Mouse (Mus musculus): ENCODE measurements around the gene Oprm1. TPM values are rescaled to one million over a fixed set of nuclear protein-coding genes. Genes with fewer than 3 reads are reported as not detected.

Gene Oprm1
- total RNA-seq, 2 experiments from 2014 or later, result 7.6 to 8.1 TPM

DNA sequence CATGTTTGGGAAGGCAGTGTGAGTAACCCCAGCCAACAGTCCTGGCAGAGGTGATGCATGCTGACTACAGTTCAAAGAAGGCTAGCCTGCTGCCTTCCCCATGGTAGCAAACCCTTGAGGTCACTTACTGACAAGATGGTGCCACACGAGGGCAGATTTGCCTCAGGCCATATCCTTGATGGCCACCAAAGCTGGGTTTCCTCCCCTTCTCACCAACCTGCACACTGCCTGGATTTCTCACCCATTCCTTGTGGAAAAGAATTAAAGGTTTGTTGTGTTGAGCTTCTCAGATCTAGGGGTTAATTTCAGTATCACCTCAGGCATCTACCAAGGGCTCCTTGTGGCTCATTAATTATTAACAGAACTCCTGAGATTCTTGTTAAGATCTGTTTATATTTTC, 256.9 kb downstream of the Oprm1 start:
- intact Hi-C loops (cut with DNase I), result no loop called here
- DNase-seq (ENCODE audit: low spot score in 2 of 2), result no peak

DNA sequence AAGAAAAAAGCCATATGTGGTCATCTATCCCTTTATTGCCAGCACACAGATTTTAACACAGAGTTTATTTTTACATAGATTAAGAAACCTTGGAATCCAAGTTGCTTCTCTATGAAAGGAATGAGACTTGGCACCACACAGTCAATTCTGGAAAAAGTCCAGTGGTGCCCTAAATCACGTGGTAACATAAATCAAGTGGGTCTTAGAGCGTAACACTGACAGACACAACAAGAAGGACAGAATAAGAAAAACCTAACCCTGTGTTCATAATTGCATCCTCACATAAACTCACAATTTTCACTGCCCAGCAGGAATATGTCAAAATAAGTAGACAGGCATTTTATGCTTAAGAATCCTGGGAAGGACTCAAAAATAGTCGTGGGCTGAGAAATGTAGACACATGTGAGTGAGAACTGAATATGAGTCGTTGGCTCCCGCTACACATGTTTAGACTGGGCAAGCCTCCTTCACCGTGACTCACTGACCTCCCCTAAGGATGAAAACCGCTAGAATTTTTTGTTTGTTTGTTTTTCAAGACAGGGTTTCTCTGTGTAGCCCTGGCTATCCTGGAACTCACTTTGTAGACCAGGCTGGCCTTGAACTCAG, 261.6 kb downstream of the Oprm1 start:
- intact Hi-C loops (cut with DNase I), result no loop called here
- peak in 1 of 2 experiments; percentile 13 for DNase-seq (ENCODE audit: low spot score in 2 of 2)

DNA sequence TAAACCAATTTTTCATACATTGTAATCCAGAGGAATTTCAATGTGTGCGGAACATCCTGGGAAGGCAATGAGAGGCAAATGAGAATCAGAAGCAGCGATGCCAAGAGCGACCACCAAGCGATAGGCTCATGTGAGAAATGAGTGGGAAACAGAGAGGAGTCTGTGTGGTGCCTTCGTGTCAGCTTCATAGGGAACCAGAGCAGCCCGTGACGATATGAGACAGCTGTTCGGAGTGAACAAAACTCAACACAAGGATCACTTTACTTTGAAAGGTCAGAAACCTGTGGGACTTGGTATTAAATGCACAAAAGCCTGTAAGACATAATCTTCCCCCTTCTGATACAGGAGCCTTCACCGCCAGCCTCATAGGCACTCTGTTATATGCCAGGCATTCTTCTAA, 262.2 kb downstream of the Oprm1 start:
- DNase-seq (ENCODE audit: low spot score in 2 of 2), result no peak
- intact Hi-C loops (cut with DNase I), result no loop called here

DNA sequence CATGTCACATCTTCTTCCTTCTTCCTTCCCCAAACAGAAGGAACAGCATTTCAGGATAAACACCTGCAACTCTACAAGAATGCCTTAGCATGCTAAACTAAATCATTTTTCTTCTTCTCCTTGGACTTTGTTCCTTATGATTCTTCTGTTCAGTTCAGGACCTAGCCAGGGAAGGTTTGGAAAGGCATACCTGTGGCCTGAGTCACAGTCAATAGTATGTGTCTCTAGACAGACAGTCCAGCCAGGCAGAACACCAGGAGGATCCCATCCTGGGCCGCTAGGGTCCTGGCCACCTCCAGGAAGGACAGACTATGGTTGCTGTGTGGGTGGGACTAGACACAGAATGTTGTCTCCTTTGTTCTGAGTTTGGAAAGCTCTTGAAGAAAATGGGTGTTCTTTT, 266.7 kb downstream of the Oprm1 start:
- no peak for DNase-seq (ENCODE audit: low spot score in 2 of 2)
- intact Hi-C loops (cut with DNase I), result no loop called here

DNA sequence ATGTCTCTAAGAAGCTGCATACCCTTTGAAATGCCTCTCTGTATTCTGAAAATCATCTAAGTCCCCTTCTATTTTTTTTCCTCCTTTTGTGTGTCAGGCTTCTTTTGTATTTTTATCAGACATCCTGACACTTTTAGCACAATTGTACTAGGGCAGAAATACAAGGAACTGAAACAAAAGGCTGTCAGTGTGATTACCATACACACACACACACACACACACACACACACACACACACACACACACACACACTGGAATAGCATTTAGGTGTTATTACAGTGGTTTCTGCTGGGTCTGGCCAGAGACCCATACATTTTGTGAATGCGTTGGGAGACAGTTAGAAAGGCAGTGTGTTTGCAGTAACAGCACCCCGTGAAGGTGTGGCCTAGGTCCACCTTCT, 275.2 kb downstream of the Oprm1 start:
- DNase-seq (ENCODE audit: low spot score in 2 of 2), result no peak
- intact Hi-C loops (cut with DNase I), result no loop called here

DNA sequence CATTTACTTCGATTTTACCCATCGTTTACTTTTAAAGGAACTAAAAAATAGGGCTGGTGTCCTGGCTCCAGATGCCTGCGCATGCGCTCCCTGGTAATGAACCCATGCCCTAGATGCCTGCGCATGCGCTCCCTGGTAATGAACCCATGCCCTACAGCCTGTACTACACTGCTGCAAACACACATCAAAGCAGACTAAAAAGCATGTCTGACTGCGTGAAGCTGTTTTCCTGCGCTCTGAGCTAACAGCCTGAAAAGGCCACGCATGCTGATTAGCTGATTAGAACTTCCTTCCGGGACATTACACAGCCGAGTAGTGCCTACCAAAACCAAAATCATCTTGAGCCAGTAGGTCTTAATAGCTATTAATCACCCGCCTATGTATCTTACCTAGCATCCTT, 277.2 kb downstream of the Oprm1 start:
- intact Hi-C loops (cut with DNase I), result no loop called here

DNA sequence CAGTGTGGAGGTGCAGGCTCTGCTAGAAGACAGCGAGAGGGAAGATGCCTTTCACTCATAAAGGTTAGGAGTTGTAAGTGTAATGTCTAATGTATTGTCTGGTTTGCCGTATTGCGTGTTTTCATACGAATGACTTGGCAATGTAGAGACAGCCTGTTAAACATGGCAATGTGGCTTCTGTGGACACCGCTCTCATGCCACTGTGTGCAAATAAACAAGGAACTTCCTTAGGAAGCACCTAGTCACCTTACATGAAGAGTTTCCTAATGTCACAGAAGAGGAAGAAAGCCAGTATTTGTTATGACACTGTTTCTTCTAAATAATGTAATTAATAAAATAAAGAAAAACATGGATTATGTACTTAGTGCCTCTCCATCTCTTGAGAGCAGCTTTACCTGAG, 278.9 kb downstream of the Oprm1 start:
- DNase-seq (ENCODE audit: low spot score in 2 of 2), result no peak
- intact Hi-C loops (cut with DNase I), result no loop called here

More for the DNA sequence above, 277.2 kb downstream of the Oprm1 start:
- no peak for DNase-seq (ENCODE audit: low spot score in 2 of 2)

DNA sequence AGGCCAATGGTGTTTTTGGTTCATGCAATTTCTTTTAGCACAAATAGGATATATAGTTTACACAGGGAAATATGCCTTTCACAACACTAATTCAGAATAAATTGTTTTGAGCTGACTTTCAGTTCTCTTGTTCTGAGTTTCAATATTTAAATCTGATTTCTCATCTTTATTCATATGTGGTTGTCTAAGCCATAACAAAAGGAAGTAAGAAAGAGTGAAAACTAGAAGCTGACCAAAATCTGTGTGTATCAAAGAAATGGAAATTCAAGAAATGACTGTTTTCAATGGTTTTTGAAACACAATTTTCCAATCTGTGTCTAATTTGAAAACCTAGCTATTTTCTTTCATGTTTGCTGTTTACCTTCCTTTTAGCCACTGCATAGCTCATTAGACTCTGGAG, 282.7 kb downstream of the Oprm1 start:
- no peak for DNase-seq (ENCODE audit: low spot score in 2 of 2)
- intact Hi-C loops (cut with DNase I), result no loop called here

DNA sequence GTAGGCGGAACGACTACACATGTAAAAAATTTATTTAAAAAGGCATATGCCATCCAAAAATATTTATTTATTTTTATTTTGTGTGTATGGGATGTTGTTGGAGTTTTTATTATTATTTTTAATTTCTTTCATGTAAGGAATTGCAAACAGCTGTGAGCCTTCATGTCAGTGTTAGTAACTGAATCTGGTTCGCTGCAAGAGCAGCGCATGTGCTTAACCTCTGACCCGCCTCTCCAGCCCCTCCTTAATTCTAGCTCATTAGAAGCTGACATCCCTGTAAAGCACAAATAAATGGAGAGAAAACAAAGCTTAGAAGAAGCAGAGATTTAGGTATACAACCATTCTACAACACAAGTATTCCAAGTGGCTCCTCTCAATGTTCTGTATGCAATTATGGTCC, 285.6 kb downstream of the Oprm1 start:
- no peak for DNase-seq (ENCODE audit: low spot score in 2 of 2)
- intact Hi-C loops (cut with DNase I), result no loop called here

DNA sequence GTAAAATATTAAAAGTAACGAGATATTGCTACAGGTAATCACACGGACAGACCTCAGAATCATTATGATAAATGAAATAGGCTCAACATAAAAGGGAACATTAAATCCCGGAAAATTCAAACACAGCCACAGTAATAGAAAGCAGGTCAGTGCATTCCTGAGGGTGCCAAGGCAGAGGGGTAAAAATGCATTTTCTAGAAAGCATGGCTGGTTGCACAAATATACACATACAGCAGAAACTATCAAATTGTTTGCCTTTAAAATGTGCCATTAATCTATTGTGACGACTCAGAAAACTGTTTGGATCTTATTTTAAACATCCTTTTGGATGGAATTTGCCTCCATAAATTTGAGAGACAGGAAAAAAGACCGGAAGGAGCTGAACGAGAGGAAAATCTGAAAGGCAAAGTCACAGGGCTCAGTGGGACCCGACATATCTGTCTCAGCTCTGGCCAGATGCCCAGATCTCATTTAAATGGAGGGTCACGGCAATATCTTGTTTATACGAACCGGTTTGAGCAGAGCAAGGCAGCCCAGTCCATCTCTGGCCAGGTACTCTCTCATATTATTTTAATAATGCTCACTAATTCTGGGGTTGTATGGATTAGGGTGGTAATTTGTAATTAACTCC, 289.1 kb downstream of the Oprm1 start:
- no peak for DNase-seq (ENCODE audit: low spot score in 2 of 2)
- intact Hi-C loops (cut with DNase I), result no loop called here

DNA sequence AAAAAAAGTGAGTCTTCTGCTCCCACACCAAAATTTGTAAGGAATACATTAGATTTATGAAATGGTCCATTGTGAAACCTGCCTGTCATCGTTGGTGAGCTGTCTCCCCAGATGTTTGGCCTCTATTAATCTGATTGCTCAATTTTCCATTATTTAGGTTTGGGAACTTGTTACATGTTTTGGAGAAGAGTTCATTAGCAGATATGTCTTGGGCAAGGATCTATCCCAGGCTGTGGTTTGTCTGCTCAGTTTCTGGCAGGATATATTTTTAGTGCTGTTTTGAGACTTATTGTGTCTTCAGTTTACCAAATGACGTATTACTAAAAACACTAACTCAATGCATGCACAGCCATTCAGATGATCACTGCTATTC, 289.6 kb downstream of the Oprm1 start:
- intact Hi-C loops (cut with DNase I), result no loop called here
- no peak for DNase-seq (ENCODE audit: low spot score in 2 of 2)

DNA sequence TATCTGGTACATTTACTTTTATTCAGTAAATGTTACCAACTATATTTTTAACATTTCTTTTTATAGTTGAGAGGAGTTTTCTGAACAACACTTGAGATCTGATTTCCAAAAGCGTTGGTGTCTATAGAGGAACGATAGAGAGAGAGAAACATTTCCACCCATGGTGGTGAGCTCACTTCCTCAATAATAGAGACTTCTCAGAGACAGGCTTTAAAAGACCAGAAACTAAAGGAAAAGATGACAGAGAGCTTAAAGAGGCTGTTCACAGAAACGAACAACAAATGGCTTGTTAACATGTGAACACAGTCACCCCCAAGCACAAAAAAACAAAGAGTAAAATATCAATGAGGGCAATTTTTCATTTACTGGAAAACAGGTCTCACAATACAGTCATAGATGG, 291.6 kb downstream of the Oprm1 start:
- DNase-seq (ENCODE audit: low spot score in 2 of 2), result no peak
- intact Hi-C loops (cut with DNase I), result no loop called here

DNA sequence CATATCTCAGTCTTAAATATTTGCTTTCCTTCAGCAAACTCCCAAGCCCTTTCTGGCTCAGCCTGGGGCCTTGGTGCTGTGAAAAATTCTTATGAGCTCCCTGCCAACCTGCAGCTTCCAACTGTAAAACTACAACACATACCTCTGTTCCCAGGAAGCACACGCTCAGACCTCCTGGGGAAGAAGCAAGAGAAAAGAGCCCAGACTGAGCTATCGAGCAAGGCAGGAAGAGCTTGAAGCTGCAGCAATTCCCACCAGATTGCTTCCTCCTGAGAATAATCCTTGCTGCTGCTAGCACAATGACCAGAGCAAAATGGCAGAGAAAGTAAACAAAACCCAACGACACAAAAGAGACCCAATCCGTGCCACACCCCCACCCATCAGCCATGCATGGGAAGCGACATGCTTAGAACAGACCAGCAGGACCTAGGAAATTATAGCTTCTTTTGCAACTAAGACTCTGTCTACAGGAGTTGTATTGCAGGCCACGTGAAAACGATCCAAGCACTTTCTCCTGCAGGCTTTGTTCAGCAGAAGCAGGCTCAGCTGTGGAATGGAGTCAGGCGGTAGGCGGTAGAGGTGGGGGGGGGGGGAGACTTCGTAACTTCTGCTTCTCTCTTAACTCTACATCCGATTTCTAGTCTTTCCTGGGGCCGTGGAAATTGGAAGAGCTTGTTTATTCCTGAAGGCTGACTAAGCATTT, 294.2 kb downstream of the Oprm1 start, which contains the start of gene Ipcef1:
Ipcef1 (minus strand) TSS at position 164 of the 703 bp plus-strand sequence.
- no peak for DNase-seq (ENCODE audit: low spot score in 2 of 2)
- intact Hi-C loops (cut with DNase I), result no loop called here

DNA sequence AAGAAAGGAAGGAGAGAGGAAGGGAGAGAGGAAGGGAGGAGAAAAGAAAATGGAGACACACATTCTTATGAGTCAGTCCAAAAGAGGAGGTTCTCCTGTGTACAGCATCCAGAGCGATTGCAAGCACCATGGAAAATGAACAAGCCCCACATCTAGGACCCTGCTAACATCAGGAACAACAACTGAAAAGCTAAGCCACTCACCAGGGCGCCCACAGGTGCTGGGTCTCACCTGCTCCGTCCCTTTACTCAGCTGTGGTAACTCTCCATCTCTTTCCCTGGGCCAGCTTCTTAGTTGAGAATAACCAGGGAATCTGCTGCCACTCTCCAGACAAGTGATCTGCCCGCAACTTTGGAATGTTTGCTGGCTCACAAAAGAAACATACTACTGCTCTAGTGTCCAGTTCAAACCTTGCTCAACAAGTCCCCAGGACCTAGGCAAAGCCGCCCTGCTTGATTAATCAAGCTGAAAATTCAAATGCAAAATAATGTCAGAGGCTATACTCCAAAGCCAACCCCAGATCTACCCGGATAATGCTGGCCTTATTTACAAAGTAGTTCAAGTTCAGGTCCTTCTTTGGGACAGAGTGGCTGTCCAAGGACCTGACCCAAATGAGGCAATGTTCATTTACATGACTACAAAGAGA, 296.4 kb downstream of the Oprm1 start:
- intact Hi-C loops (cut with DNase I), result no loop called here
- DNase-seq (ENCODE audit: low spot score in 2 of 2), result no peak

DNA sequence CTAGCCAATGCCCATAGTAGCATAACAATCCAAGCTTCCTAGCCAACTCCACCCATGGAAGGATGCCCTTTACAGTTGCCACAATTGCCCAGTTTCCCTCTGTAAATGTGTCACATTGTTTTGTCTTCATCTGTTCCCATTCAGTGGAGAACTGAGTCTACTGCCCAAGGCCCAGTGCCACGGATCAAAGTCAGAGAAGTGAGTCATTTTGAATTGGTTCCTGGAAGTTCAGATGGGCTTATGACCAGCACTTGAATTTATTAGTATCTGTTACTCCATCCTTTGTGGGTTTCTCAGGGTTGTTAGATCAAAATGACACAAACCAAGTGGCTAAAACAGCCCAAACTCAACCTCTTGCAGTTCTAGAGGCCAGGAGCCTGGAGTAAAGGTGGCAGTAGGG, 299.2 kb downstream of the Oprm1 start:
- DNase-seq (ENCODE audit: low spot score in 2 of 2), result no peak
- intact Hi-C loops (cut with DNase I), result no loop called here

DNA sequence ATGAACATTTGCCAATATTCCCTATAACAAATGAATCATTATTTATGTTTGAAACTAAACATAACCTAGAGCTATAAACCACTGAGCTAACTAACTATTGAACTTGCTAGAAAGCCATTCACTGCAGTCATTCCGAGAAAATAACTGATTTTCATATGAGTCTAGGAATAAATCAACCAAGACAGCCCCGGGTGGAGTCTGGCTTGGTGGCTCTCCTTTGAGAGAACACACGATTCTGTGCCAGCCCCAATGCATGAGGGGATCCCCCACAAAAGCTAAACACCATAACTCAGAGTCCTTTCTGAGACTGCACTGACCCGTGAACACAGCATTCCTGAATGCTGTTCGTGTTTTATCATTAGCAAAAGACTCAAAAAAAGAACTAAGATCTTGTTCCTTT, 302.0 kb downstream of the Oprm1 start:
- no peak for DNase-seq (ENCODE audit: low spot score in 2 of 2)
- intact Hi-C loops (cut with DNase I), result no loop called here

DNA sequence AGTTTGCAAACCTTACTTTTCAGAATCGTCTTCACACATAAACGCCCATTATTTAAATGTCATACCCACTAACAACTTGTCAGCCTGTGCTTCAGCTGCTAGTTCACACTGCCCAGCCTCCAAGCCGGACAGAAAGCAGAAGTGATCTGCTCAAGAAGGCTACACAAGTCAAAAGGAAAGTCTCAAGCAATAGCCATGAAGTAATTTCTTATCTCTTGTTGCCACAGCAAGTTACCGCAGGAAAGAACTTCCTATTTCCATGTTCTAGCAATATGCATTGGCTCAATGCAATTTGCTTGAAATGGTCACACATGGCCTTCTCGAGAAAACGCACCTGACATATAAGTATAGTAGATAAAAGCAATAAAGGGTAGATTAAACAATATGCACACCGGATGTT, 304.7 kb downstream of the Oprm1 start:
- intact Hi-C loops (cut with DNase I), result no loop called here
- no peak for DNase-seq (ENCODE audit: low spot score in 2 of 2)

DNA sequence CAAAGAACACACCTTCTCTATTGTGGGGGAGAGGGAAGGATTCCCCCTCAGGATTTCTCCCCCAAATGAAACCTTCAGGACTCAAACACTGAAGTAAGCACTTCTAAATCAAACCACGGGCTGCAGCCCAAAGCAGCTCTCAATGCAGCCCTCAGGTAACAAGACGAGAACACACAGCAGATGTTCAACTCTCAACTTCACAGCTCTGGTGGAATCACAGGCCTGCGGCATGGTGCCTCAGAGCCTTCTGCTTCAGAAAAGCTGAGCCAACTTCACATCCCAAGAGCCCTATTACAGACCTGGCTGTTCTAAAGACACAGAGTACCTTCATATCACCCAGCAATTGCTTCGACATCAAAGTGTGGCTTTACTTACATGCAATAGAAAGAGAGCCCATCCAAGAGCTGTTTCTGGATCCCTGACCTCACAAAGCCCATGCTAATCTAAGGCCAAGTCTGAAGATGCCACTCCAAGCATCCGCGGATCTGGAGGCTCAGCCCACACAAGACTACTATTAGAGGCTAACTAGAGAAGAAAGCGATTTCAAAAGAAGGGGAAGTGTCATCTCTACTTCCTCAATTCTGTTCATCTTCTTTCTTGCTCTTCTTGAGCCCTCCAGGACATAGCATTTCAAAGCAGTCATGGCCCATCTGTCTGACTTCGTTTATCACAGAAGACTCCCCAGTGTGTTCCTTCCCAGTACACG, 305.6 kb downstream of the Oprm1 start:
- DNase-seq (ENCODE audit: low spot score in 2 of 2), result no peak
- intact Hi-C loops (cut with DNase I), result no loop called here

DNA sequence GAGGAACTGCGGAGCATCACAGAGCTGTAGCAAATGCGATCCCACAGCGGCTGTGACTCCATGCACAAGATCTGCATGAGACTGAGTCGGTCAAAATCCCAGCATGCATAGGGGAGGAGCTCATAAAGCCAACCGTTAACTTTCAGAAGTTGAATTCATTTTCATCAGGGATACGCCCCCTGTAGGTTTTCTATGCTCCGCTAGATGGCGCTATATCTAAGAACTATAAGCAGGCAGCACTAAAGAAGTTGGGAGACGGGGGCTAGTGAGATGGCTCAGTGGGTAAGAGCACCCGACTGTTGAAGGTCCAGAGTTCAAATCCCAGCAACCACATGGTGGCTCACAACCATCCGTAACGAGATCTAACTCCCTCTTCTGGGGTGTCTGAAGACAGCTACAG, 310.3 kb downstream of the Oprm1 start:
- peak in 1 of 2 experiments; percentile 40 for DNase-seq (ENCODE audit: low spot score in 2 of 2)
- intact Hi-C loops (cut with DNase I), result no loop called here

DNA sequence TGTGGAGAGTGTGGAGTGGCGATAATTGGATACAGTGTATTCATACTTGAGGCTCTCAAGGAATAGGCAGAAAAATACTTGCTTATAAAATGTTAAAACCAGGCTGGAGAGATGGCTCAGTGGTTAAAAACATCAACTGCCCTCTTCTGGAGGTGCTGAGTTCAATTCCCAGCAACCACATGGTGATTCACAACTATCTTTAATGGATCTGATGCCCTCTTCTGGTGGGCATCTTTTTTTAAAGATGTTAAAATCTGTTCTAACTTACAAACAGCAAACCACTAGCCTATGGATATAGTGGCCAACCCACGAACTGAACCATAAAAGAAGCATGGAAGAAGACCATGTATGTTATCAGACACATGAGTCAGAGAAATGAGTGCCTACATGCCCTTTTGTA, 310.8 kb downstream of the Oprm1 start:
- intact Hi-C loops (cut with DNase I), result no loop called here
- DNase-seq (ENCODE audit: low spot score in 2 of 2), result no peak

All from left cerebral cortex, postnatal 14 days (tissue).